Mouse (Mus musculus) telencephalon, adult 2 months (tissue): Measurements from ENCODE around the gene Nrros.
A peak's percentile ranks its signal among the peaks of the same experiment; 100 is the strongest.
"Not testable (repeated sequence)": the region's sequence is repeated elsewhere in the genome, so short reads cannot be mapped to it uniquely, and the experiment has no call there.

Experiments used
- DNase-seq: peaks from one replicate; pipeline ENCODE4 v3.0.0-alpha.2; 2011; ENCODE audit warnings: low read depth, low spot score

Gene Nrros

DNA sequence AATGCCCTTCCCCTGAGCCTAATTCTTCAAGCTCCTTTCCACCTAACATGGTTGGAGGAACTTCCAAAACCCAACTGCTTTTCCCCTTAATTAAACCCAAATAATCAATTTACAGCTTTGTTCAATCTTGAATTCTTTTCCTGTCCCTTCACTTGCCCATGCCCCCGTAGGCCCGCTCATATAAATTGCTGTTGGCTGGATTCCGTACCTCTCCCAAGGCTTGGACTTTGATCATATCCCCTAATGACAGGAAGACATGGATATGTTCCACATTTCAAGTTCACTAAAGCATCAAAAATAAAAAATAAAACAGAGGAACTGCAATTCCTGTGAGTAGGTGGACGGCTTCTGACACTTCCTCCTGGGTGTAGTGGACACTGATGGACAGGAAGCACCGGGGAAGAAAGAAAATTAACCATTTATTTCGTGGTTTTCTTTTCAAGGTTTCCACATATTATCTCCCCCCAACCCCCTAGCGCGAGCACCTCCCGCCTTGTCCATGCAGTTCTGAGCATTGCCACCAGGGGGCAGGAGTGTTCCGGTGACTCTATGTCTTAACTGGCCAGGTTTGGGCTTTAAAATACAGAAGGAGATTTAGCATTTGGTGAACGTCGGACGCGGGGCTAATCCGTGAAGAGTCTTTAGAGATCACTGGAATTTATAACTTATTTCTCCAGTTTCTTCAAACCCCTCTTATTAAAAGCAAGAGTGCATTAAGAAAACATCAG, 50.3 kb downstream of the Nrros start:
- no peak for DNase-seq

DNA sequence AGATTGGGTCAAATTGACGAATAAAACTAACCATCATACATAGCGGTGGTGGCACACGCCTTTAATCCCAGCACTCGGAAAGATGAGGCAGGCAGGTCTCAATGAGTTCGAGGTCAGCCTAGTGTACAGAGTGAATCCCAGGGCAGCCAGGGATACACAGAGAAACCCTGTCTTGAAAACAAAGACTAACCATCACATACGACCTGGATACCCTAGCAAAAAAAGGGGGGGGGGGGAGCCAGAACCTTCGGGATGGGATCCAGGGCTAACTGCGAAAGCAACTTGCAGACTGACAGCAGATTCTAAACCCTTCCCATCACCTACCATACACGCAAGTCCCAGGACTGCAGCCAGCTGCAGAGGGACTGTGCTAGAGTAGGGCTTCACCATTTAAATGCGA, 51.0 kb downstream of the Nrros start:
- DNase-seq, result no peak

DNA sequence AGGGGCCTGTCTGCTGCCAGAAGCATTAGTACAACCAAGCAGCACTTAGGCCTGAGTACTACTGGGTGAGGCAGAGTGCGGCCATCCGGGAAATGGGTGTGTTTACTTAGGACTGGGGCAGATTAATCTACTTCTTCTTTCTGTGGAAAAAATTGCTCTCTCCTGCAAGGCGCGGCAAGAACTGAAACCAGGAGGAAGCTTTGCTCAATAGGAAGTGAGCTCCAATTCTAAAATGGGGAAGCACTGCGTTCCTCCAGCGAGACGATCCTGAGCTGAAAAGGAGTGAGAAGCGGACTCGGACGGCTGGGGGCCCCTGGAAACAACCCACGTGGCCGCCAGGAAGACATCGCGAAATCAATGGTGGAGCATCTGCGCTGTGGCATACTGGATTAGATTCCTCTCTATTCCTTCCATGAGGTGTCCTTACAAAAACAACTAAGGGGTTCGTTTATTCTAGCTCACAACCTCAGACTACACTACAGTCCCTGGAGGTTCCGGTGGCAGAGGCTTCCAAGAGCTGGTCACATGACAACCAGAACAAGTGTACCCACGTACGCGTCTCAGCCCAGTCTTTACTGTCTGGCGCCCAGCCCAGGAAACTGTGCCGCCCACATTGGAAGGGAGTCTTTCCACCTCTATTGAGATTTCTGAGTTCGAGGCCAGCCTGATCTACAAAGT, 51.7 kb downstream of the Nrros start:
- peak; percentile 43 for DNase-seq

- DNase-seq, result peak; percentile 28
Observed at GRCm38 (mm10) chr16:32110951-32111699, 54.3 kb downstream of the Nrros start.

DNA sequence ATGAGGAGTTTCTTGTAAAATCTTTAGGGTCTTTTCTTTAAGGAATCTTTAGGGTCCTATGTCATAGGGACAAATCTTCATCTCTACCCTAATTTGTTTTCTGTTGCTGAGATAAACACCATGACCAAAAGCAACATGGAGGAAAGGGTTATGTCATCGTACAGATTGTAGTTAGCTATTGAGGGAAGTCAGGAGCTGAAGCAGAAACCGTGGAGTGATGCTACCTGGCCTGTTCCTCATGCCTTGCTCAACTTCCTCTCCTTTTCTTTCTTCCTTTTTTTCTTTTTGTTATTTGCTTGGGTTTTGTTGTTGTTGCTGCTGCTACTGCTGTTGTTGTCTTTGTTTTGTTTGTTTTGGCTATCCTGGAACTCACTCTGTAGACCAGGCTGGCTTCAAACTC, 56.8 kb downstream of the Nrros start:
- DNase-seq, result no peak

GRCm38 (mm10) chr16:32108170-32108569, 57.2 kb downstream of the Nrros start:
- no peak for DNase-seq

- no peak for DNase-seq
Observed at GRCm38 (mm10) chr16:32107342-32108045, 57.9 kb downstream of the Nrros start.

DNA sequence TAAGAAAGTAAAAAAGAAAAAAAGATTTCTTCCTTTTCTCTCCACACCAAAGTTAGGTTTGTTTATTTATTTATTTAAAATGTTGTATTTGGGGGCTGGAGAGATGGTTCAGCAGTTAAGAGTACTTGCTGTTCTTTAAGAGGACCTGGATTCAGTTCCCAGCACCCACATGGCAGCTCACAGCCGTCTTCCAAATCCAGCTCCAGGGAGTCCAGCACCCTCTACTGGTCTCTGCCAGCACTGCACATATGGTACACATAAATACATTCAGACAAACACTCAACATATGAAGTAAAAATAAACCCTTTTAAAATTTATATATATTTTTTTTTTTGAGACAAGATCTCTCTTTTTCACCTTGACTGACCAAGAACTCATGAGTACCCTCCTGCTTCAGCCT, 59.7 kb downstream of the Nrros start:
- no peak for DNase-seq

- no peak for DNase-seq
Observed at GRCm38 (mm10) chr16:32102295-32102694, 63.1 kb downstream of the Nrros start.

GRCm38 (mm10) chr16:32099638-32100150, 65.7 kb downstream of the Nrros start, which contains the start of the genes Pigx and Cep19:
Pigx (minus strand) TSS chr16:32099740.
Cep19 (plus strand) TSS chr16:32099800.
- DNase-seq, result peak; percentile 73

GRCm38 (mm10) chr16:32098897-32099637, 66.3 kb downstream of the Nrros start:
- DNase-seq, result no peak

GRCm38 (mm10) chr16:32097757-32098156, 67.6 kb downstream of the Nrros start:
- not testable (repeated sequence) for DNase-seq
